Mouse (Mus musculus) adrenal gland, adult 8-10 months (tissue): ENCODE data around the gene Gm28897. TPM values are rescaled to one million over a fixed set of nuclear protein-coding genes. Genes with fewer than 3 reads are reported as not detected.
"Not testable (repeated sequence)": the region's sequence is repeated elsewhere in the genome, so short reads cannot be mapped to it uniquely, and the experiment has no call there.

Source experiments
- DNase-seq: peaks from one replicate; pipeline ENCODE4 v3.0.0; 2022
- total RNA-seq, 4 experiments: library from RNA; stranded (reverse); gene quantifications; 2 replicates each; pipeline ENCODE4 v1.2.4; 2022

Gene Gm28897
- total RNA-seq, result not detected

DNA sequence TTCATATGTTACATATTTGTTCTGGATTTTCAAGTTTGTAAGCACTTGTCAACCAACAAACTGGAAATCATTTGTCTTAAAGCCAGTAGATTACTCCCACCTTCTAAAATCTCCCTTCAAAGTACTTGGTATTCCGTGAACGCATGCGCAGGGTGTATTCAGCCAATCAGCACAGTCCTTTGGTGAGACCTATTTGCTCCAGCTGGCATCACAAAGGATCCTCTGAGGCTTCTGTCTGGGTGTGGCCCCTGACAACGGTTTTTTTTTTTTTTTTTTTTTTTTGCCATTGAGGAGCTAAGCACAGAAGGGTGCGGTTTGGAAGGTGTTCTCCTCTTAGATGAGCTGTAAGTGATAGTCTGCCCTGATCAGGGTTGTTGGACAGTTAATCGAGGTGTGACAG lies at the start of gene Gm28897:
TSS of gene Gm28897 (plus strand) at position 301 of the 400 bp plus-strand sequence.
- DNase-seq, result not testable (repeated sequence)
